Mouse (Mus musculus) thymus, adult 2 months (tissue): ENCODE measurements around the gene St3gal5. TPM values are rescaled to one million over a fixed set of nuclear protein-coding genes. Genes with fewer than 3 reads are reported as not detected.

Experiments used
- DNase-seq: peaks from one replicate; pipeline ENCODE4 v3.0.0; 2021
- H3K27ac ChIP-seq: fragments of 200-500 bp; 2 replicates; pipeline ENCODE4 v1.5.1; 2012; ENCODE audit warnings: low read length, control low read depth; ENCODE audit not compliant: control insufficient read depth, insufficient read depth
- H3K27me3 ChIP-seq: fragments of 200-500 bp; 2 replicates; pipeline ENCODE4 v1.6.1; 2012; ENCODE audit warnings: mild to moderate bottlenecking, low read length, moderate library complexity, mixed read lengths; ENCODE audit not compliant: control insufficient read depth, insufficient read depth
- H3K36me3 ChIP-seq: fragments of 200-500 bp; 2 replicates; pipeline ENCODE4 v1.6.1; 2012; ENCODE audit warnings: mild to moderate bottlenecking, low read length, moderate library complexity; ENCODE audit not compliant: control insufficient read depth, insufficient read depth
- H3K4me1 ChIP-seq: fragments of 200-500 bp; replicated peaks from 2 replicates; pipeline ENCODE4 v1.6.1; 2012; ENCODE audit warnings: low read length; ENCODE audit not compliant: control insufficient read depth, insufficient read depth
- H3K4me3 ChIP-seq: fragments of 200-500 bp; 2 replicates; pipeline ENCODE4 v1.5.1; 2012; ENCODE audit warnings: mild to moderate bottlenecking, low read length, control low read depth, moderate library complexity; ENCODE audit not compliant: control insufficient read depth, insufficient read depth
- CTCF ChIP-seq: fragments of 200-500 bp; IDR thresholded peaks from 2 replicates; pipeline ENCODE4 v1.5.1; 2012; ENCODE audit warnings: mild to moderate bottlenecking, control low read depth, low read length, moderate library complexity, borderline replicate concordance; ENCODE audit not compliant: control insufficient read depth, poor library complexity, insufficient read depth; ENCODE audit errors: extremely low read depth
- POLR2A ChIP-seq: fragments of 200-500 bp; IDR thresholded peaks from 2 replicates; pipeline ENCODE4 v1.6.1; 2012; ENCODE audit warnings: mild to moderate bottlenecking, low read length, control low read depth, moderate library complexity; ENCODE audit not compliant: control insufficient read depth, poor library complexity, insufficient read depth; ENCODE audit errors: extremely low read depth
- WGBS: fragments of 180-500 bp; shearing (Covaris S2); methylation state at CpG from one replicate; pipeline ENCODE4 v1.1.7; 2018; 5-methylcytosine and 5-hydroxymethylcytosine counted together
- polyA plus RNA-seq: library from polyadenylated mRNA; depleted of rRNA; stranded (reverse); fragments of >200 nt; gene quantifications from 2 replicates; pipeline ENCODE4 v1.2.3, GENCODE M21; 2012

Gene St3gal5
- polyA plus RNA-seq, 1 experiment, result 4.4 TPM

DNA sequence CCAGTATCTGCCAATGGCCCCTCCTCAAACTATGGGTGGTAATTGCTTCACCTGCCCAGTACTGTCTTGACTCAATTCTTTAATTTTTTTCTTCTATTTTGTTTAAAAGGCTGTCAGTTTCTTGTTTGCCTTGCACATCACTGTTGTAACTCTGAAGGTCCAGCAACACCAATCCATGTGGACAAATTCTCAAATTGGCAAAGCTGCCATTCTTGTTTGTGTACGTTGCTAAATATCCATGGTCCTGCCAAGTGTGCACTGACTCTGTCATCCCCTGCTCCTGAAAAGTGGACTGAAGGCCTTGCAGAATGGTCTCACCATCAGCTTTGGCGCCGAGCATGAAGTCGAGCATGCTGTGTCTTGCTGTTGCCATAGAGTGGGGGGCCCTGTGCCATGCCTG is 23.6 kb upstream of the St3gal5 start:
- WGBS, result 97% methylated on average over 4 of the region's 4 CpGs
- no peaks in the 10 kb centered on the region for H3K27me3 ChIP-seq
- no peaks in the 10 kb centered on the region for H3K36me3 ChIP-seq
- no peak for DNase-seq
- no peak overlapping the region for H3K4me3 ChIP-seq
- H3K27ac ChIP-seq, result no peak overlapping the region
- no peaks in the 10 kb centered on the region for H3K4me1 ChIP-seq
- TF ChIP-seq POLR2A, result no peak
- no peak for TF ChIP-seq CTCF

DNA sequence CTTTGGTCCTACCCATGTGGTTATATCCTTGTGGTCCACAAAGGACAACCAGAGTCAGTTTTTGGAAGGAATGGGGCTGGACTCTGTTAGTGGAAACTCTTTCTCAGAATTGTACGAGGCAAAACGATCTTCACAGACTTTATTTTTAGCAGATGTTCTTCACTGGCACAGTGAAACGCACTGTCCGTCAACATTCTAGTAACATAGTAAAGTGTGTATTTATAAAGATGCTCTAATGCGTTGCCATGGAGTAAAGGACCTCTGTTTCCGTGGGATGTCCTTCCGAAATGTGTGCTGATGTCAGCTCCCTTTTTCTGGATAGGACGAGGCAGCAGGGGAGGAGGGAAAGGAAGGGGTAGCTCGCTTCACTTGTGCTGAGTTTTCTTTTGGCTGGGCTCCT is 20.9 kb upstream of the St3gal5 start:
- no peaks in the 10 kb centered on the region for H3K4me1 ChIP-seq
- H3K4me3 ChIP-seq, result no peak overlapping the region
- no peaks in the 10 kb centered on the region for H3K36me3 ChIP-seq
- H3K27ac ChIP-seq, result no peak overlapping the region
- WGBS, result 88% methylated on average over 9 of the region's 9 CpGs
- no peaks in the 10 kb centered on the region for H3K27me3 ChIP-seq
- DNase-seq, result no peak
- TF ChIP-seq CTCF (no peak), POLR2A (no peak)

DNA sequence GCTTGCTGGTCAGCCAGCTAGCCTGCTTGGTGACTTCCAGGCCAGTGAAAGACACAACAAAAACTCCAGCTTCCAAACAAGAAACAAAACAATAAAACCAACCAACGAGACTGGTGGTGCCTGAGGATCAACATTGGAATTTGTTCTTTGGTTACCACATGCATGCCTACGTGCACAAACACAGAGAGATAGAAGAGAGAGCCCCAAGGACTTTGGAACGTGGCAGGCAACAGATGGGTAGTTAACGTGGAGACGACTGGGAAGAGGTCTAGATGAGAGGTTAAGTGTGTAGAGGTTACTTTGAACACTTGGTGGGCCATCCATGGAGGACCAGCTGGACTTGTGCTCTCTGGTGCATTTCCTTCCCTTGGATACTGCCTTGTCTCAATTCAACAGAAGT is 19.2 kb upstream of the St3gal5 start:
- DNase-seq, result no peak
- no peak for TF ChIP-seq POLR2A
- TF ChIP-seq CTCF, result no peak
- Histone ChIP-seq H3K4me1 (no peaks in the 10 kb centered on the region), H3K27me3 (no peaks in the 10 kb centered on the region), H3K27ac (no peak overlapping the region), H3K36me3 (no peaks in the 10 kb centered on the region), H3K4me3 (no peak overlapping the region)
- 93% methylated on average over 5 of the region's 5 CpGs for WGBS

DNA sequence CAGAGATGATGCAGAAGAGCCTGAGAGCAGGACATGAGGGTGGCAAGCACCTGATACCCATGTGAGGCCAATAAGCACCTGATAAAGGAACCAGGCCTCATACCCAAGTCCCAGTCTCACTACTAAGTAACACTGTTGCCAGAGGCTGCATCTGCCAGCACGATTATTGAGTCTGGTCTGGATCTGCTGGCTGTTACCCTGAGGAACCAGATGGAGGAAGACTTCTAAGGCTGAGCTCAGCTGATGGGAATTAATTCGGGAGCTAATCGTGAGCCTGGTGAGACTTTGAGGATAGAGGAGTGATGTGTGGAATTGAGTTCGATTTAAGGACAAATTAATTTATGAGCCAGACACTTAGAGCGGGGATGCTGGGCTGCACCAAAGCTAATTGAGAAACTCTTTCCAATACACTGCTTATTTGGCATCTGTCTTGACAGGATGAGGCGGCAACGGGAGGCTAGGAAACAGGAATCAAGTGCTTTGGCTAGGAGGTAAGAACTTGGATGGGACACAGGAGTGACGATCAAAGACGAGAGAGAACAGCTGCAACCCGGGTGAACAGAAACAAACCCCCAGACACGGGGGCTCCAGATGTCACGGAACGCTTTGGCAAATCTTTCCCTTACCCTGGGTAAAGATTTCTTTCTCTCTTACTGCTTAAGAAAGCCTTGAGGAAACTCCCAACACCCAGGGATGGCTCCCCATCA is 15.9 kb upstream of the St3gal5 start:
- no peak for DNase-seq
- H3K27me3 ChIP-seq, result no peaks in the 10 kb centered on the region
- no peaks in the 10 kb centered on the region for H3K36me3 ChIP-seq
- no peak overlapping the region for H3K27ac ChIP-seq
- H3K4me3 ChIP-seq, result no peak overlapping the region
- WGBS, result 96% methylated on average over 13 of the region's 13 CpGs
- H3K4me1 ChIP-seq, result no peaks in the 10 kb centered on the region
- TF ChIP-seq CTCF (no peak), POLR2A (no peak)

DNA sequence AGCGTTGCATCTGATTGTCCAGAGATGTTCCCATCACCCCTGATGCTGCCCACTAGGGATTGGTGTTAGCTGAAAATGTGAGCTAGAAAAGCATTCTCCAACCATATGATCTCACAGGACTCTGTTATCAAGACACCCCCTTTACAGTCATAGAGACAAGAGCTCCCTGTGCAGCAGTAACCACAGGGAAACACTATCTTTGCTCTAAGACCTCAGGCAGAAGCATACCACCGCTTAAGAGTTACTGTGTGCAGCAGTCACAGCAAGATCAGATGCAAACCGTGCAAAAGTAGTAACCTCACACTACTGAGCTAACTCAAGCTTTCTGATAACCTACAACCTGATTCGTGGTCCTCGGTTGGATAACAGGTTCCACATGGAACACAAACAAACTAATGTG is 10.0 kb upstream of the St3gal5 start:
- Histone ChIP-seq H3K4me1 (no peaks in the 10 kb centered on the region; the same call in 1 of the 2 replicates), H3K27ac (no peak overlapping the region), H3K36me3 (no peaks in the 10 kb centered on the region), H3K4me3 (no peak overlapping the region), H3K27me3 (no peaks in the 10 kb centered on the region)
- no peak for DNase-seq
- TF ChIP-seq CTCF, result no peak
- no peak for TF ChIP-seq POLR2A
- WGBS, result 86% methylated on average over 5 of the region's 5 CpGs

DNA sequence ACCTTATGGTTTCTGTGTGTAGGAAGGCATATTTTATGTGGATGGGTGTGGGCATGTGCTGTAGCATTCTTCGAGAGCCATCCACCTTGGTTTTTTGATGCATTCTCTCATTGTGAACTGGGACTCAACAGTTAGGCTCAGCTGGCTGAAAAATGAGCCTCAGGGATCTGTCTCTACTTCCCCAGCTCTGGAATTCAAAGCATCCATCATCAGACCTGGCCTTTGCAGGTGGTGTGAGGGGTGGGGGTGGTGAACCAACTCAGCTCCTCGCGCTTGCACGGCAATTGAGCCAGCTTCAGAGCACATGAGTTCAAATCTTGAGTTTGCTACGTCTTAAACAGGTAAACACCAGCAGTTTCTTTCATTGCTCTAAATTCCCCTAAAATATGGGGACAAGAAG is 7.5 kb upstream of the St3gal5 start:
- no peak for DNase-seq
- 95% methylated on average over 5 of the region's 5 CpGs for WGBS
- no peaks in the 10 kb centered on the region for H3K36me3 ChIP-seq
- no peaks in the 10 kb centered on the region; the same call in 1 of the 2 replicates for H3K4me1 ChIP-seq
- no peak overlapping the region for H3K27ac ChIP-seq
- H3K27me3 ChIP-seq, result no peaks in the 10 kb centered on the region
- no peak overlapping the region for H3K4me3 ChIP-seq
- no peak for TF ChIP-seq CTCF
- TF ChIP-seq POLR2A, result no peak

DNA sequence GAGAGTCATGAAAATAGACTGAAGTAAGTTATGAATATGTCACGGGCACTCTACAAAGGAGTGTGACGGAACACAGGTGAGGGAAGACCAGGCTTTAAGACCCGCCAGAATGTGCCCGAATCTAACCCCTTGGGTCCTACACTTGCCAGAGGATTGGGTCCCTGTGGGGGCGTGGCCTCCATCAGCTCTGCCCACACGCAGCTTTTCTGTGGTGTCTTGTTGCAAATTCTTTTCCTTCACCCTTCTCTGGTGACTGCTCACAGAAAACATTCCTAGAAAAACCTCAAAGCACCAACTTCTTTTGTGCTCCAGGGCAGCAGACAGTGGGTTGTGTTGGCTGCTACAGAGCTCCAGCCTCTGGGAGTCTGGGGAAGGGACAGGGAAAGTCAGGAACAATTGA is 6.4 kb upstream of the St3gal5 start:
- Histone ChIP-seq H3K36me3 (no peaks in the 10 kb centered on the region), H3K27ac (no peak overlapping the region), H3K4me1 (no peaks in the 10 kb centered on the region; the same call in 1 of the 2 replicates), H3K4me3 (no peak overlapping the region), H3K27me3 (no peaks in the 10 kb centered on the region)
- WGBS, result 75% methylated on average over 6 of the region's 6 CpGs
- TF ChIP-seq CTCF (no peak), POLR2A (no peak)
- DNase-seq, result no peak
